Mouse (Mus musculus) mesoderm, embryonic 11.5 days (tissue): ENCODE results near the gene Rbfox3.
A peak's percentile ranks its signal among the peaks of the same experiment; 100 is the strongest.

Source experiments
- DNase-seq: peaks from one replicate; pipeline ENCODE4 v3.0.0-alpha.2; 2012; ENCODE audit warnings: low read depth, low spot score

The Rbfox3 gene

GRCm38 (mm10) chr11:118767411-118767810, 144.0 kb downstream of the Rbfox3 start:
- DNase-seq: no peak

GRCm38 (mm10) chr11:118760296-118760988, 151.0 kb downstream of the Rbfox3 start:
- DNase-seq: no peak

- no peak for DNase-seq
These were observed 152.2 kb downstream of the Rbfox3 start for GRCm38 (mm10) chr11:118759228-118759627.

GRCm38 (mm10) chr11:118758277-118758990, 153.0 kb downstream of the Rbfox3 start:
- no peak for DNase-seq

GRCm38 (mm10) chr11:118757488-118757887, 153.9 kb downstream of the Rbfox3 start:
- DNase-seq: no peak

GRCm38 (mm10) chr11:118755003-118755402, 156.4 kb downstream of the Rbfox3 start:
- DNase-seq: no peak

GRCm38 (mm10) chr11:118754535-118754934, 156.9 kb downstream of the Rbfox3 start:
- no peak for DNase-seq

- no peak for DNase-seq
These were observed 159.3 kb downstream of the Rbfox3 start for GRCm38 (mm10) chr11:118751879-118752616.

GRCm38 (mm10) chr11:118750745-118751330, 160.6 kb downstream of the Rbfox3 start:
- no peak for DNase-seq

GRCm38 (mm10) chr11:118749541-118749940, 161.9 kb downstream of the Rbfox3 start:
- no peak for DNase-seq

GRCm38 (mm10) chr11:118748622-118749021, 162.8 kb downstream of the Rbfox3 start:
- DNase-seq: no peak

GRCm38 (mm10) chr11:118745279-118745678, 166.1 kb downstream of the Rbfox3 start:
- DNase-seq: no peak

GRCm38 (mm10) chr11:118744782-118745181, 166.6 kb downstream of the Rbfox3 start:
- DNase-seq: peak; percentile 76

GRCm38 (mm10) chr11:118742762-118743161, 168.6 kb downstream of the Rbfox3 start:
- peak; percentile 63 for DNase-seq

- DNase-seq: peak; percentile 47
These were observed 170.1 kb downstream of the Rbfox3 start for GRCm38 (mm10) chr11:118741262-118741661.

GRCm38 (mm10) chr11:118740001-118740400, 171.4 kb downstream of the Rbfox3 start:
- DNase-seq: peak; percentile 82

- peak; percentile 91 for DNase-seq
These were observed 172.3 kb downstream of the Rbfox3 start for GRCm38 (mm10) chr11:118738855-118739832.

GRCm38 (mm10) chr11:118738323-118738722, 173.1 kb downstream of the Rbfox3 start:
- no peak for DNase-seq

GRCm38 (mm10) chr11:118737821-118738220, 173.6 kb downstream of the Rbfox3 start:
- DNase-seq: no peak

- no peak for DNase-seq
These were observed 174.4 kb downstream of the Rbfox3 start for GRCm38 (mm10) chr11:118736993-118737392.

- no peak for DNase-seq
These were observed 179.7 kb downstream of the Rbfox3 start for GRCm38 (mm10) chr11:118731655-118732054.
